Mouse (Mus musculus) thymus, postnatal 25 days (tissue): ENCODE data around the gene Sprr2k.
"Not testable (repeated sequence)": the region's sequence is repeated elsewhere in the genome, so short reads cannot be mapped to it uniquely, and the experiment has no call there.

Experiments
- DNase-seq: peaks from one replicate; pipeline ENCODE4 v3.0.0; 2022

Gene Sprr2k

GRCm38 (mm10) chr3:92432282-92432681 lies at the start of gene Sprr2k:
TSS of gene Sprr2k (plus strand) at chr3:92432582.
- no peak for DNase-seq

DNA sequence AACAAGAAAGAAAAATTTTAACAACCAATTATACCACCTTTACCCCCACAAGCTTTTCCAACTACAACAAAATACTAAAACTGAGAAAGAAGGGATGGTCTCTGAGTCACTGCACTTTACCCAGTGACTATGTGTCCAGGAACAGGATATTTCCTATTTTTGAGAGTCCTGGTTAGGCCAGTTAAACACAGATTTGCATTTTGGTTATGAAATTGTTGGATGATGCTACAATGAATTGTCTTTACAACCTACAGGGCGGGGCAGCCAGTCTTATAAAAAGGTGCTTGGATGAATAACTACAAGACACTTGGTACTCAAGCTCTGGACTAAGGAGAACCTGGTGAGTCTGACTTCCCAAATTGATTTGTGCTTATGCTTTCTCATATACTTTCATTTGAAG lies 47.0 kb upstream of the Sprr2k start, which contains the start of gene Sprr2h:
Gene Sprr2h (plus strand): TSS at position 301 of the 400 bp plus-strand sequence.
- no peak for DNase-seq

- DNase-seq: no peak
Observed at GRCm38 (mm10) chr3:92394301-92394700, 38.1 kb upstream of the Sprr2k start.

DNA sequence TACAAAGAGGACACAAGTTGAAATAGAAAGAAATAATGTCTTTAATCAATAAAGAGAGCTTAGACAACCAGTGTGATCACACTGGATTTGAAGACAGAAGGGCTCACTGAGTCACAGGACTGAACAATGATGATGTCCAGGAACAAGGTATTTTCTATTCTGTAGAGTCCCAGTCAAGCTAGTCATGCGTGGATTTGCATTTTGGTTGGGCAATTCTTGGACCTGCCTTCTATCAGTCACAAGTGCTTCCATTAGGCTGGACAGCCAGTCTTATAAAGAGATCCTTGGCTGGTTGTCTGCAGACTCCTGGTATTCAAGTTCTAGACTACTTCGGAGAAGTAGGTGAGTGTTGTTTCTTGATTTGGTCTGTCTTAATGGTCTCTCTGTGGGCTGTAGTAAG lies 24.7 kb upstream of the Sprr2k start, which contains the start of gene Sprr2i:
Gene Sprr2i (plus strand): TSS at position 301 of the 400 bp plus-strand sequence.
- no peak for DNase-seq

DNA sequence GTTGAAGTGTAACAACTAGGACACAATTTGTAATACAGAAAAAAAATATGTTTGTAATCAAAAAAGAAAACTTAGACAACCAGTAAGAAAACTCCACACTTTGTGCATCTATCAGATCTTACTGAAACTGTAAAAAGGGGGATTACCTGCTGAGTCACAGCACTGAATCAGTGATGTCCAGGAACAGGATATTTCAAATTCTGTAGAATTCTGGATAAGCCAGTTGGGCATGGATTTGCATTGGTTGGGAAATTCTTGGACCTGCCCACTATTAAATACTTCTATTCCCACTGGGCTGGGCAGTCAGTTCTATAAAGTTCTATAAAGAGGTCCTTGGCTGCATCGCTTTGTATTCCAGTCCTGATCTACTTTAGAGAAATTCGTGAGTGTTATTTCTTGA lies 14.6 kb upstream of the Sprr2k start, which contains the start of gene Sprr2j-ps:
Gene Sprr2j-ps (plus strand): TSS at position 301 of the 400 bp plus-strand sequence.
- DNase-seq: no peak

- DNase-seq: no peak
Observed at GRCm38 (mm10) chr3:92429323-92429722, 3.1 kb upstream of the Sprr2k start, which contains the start of gene Gm9774. TSS of gene Gm9774 (minus strand) at chr3:92429423.

- DNase-seq: no peak
Observed at GRCm38 (mm10) chr3:92438689-92439088, 6.3 kb downstream of the Sprr2k start, which contains the start of gene Sprr1b. TSS of gene Sprr1b (minus strand) at chr3:92438789.

- DNase-seq: no peak
Observed at GRCm38 (mm10) chr3:92440177-92440576, 7.8 kb downstream of the Sprr2k start.

DNA sequence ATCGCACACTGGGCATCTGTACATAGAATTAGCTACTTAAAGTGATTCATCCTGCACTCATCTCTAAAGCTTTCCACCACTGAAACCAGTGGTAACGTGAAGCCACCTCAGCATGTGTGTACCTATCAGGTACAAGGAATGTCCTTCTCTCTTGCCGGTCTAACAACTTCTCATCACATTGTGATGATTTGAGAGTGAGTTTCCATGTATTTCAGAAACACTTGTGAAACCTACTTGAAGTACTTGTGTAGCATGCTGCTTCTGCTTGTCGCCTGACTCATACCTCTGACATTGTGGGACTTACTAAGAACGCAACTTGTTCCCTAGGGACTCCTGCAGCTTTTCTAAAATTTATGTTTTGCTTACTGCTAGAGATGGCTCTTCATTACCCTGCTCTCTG lies 22.8 kb downstream of the Sprr2k start:
- DNase-seq: no peak

DNA sequence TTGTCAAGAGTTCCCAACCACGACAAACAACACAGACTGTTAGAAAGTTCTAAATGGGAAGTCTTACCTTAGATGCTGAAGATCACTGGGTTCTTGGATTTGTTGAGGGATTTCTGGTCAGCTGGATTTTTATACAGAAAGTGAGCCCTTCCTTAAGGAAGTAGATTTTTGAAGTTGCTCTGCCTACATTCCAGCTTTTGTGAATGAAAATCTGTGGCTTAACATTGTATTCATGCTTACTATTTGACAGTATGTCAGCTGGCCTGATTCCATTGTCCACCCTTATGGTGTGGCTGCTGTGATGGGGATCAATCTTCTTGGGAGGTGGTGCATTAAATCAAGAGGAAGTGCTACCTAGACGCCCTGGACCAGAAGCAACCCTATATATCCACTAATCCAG lies 26.2 kb downstream of the Sprr2k start, which contains the start of gene Sprr3:
Gene Sprr3 (minus strand): TSS at position 101 of the 400 bp plus-strand sequence.
- no peak for DNase-seq

GRCm38 (mm10) chr3:92466576-92466975 lies 34.2 kb downstream of the Sprr2k start:
- no peak for DNase-seq

GRCm38 (mm10) chr3:92467424-92467823 lies 35.0 kb downstream of the Sprr2k start:
- DNase-seq: no peak

DNA sequence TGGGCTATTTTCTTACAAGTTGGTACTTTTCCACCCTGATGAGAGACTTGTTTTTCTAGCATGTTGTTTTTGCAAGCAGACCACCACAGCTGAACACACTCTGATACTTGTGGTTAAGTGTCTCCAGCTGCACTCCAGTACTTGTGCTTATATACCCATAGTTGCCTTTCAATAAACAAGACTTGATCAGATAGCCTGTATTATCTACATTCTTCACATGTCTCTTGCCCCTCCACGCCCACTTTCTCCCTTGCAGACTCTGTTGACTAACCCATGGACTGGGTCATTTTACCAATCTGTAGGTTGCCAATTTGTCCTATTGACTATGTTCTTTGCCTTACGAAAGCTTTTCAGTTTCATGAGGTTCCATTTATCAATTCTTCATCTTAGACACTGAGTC lies 37.7 kb downstream of the Sprr2k start:
- no peak for DNase-seq

DNA sequence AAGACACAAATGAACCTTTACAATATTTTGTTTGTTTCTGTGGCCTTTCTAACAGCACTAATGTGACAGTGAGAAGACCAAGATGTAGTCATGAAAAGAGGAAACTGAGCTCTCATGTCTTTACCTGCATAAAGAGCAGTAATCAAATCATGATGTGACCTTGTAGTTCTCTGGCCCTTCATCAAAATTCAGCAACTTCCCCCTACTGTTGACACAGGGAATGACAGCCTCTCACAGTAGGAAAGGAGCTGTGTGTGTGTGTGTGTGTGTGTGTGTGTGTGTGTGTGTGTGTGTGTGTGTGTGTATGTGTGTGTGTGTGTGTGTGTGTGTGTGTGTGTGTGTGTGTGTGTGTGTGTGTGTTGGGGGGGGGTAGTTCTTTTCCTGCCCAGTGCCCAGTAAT lies 48.9 kb downstream of the Sprr2k start:
- DNase-seq: not testable (repeated sequence)
